Mouse (Mus musculus) left cerebral cortex, adult 11 months (tissue): ENCODE data around the gene Mgat3.

ENCODE experiments used
- DNase-seq: peaks from one replicate; pipeline ENCODE4 v3.0.0; 2022; ENCODE audit warnings: low spot score

Mgat3 gene

DNA sequence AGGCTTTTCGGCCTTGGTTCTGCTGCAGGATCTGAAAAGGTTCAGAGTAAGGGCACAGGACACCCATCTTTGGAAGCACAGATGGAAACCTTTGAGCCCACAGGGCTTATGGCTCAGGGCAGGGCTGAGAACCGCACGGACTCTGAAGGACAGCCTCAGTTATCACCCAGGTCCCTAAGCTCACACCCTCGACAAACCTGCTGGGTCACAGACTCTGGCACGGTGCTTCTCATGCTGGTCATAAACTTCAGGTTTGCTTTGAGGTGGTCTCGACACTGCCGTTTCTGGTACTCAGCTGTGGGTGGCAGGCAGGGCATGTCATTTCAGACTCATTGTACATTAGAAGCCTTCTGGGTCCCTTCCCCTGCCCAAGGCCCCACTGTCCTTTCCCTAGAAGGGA is 87.6 kb downstream of the Mgat3 start:
- DNase-seq = no peak

- DNase-seq = peak; percentile 81
Measured at GRCm38 (mm10) chr15:80263610-80264575, 90.4 kb downstream of the Mgat3 start, which contains the start of gene Rps19bp1. TSS of gene Rps19bp1 (minus strand) at chr15:80264315.
